Mouse (Mus musculus) cerebellum, adult 2 months (tissue): Measurements from ENCODE around the gene Irak2. TPM values are rescaled to one million over a fixed set of nuclear protein-coding genes. Genes with fewer than 3 reads are reported as not detected.
"Not testable (repeated sequence)": the region's sequence is repeated elsewhere in the genome, so short reads cannot be mapped to it uniquely, and the experiment has no call there.

ENCODE experiments used
- DNase-seq, 2 experiments: peaks; one replicate each; pipeline ENCODE4 v3.0.0; 2021
- H3K27ac ChIP-seq: fragments of 200-500 bp; 2 replicates; pipeline ENCODE4 v1.5.1; 2012; ENCODE audit warnings: low read length, control low read depth, inconsistent platforms; ENCODE audit not compliant: insufficient read depth
- H3K27me3 ChIP-seq: fragments of 200-500 bp; 2 replicates; pipeline ENCODE4 v1.6.1; 2012; ENCODE audit warnings: inconsistent platforms, mild to moderate bottlenecking, low read length, moderate library complexity; ENCODE audit not compliant: control insufficient read depth, insufficient read depth
- H3K4me1 ChIP-seq: fragments of 200-500 bp; 2 replicates; pipeline ENCODE4 v1.6.1; 2011; ENCODE audit warnings: low read length; ENCODE audit not compliant: control insufficient read depth, insufficient read depth
- H3K4me3 ChIP-seq: fragments of 200-500 bp; replicated peaks from 2 replicates; pipeline ENCODE3; 2011; ENCODE audit warnings: mild to moderate bottlenecking, low read depth, low read length, control low read depth; ENCODE audit not compliant: insufficient read depth
- CTCF ChIP-seq: fragments of 200-500 bp; IDR thresholded peaks from 2 replicates; pipeline ENCODE4 v1.5.1; 2011; ENCODE audit warnings: low read depth, mild to moderate bottlenecking, control low read depth, low read length, moderate library complexity, borderline replicate concordance; ENCODE audit not compliant: insufficient read depth
- POLR2A ChIP-seq: fragments of 200-500 bp; IDR thresholded peaks from 2 replicates; pipeline ENCODE4 v1.6.1; 2011; ENCODE audit warnings: low read length, control low read depth, borderline replicate concordance; ENCODE audit not compliant: insufficient read depth
- WGBS: fragments of 180-500 bp; shearing (Covaris S2); methylation state at CpG from one replicate; pipeline ENCODE4 v1.1.7; 2018; 5-methylcytosine and 5-hydroxymethylcytosine counted together
- polyA plus RNA-seq: library from polyadenylated mRNA; depleted of rRNA; stranded (reverse); fragments of >200 nt; gene quantifications from 2 replicates; pipeline ENCODE4 v1.2.3, GENCODE M21; 2012

Irak2 gene
- polyA plus RNA-seq, 1 experiment = 19.5 TPM

- H3K4me3 ChIP-seq = peak within 1 kb of the TSS; percentile 81
- H3K27me3 ChIP-seq = no peaks in the 10 kb centered on the region
- peak within 1 kb of the TSS; percentile 39 for H3K27ac ChIP-seq
- DNase-seq = peak; percentile 95 to 99
- peaks cover 4% of the 10 kb centered on the region for H3K4me1 ChIP-seq
- TF ChIP-seq POLR2A = peak; percentile 86
- TF ChIP-seq CTCF = no peak
- under 1% methylated on average over 53 of the region's 58 CpGs for WGBS
Observed at GRCm38 (mm10) chr6:113696582-113697221, 58.4 kb downstream of the Irak2 start, which contains the start of gene Tatdn2. Tatdn2 (plus strand) TSS chr6:113697050.

- H3K27me3 ChIP-seq = no peaks in the 10 kb centered on the region
- TF ChIP-seq POLR2A (no peak), CTCF (no peak)
- peaks cover 4% of the 10 kb centered on the region for H3K4me1 ChIP-seq
- H3K27ac ChIP-seq = peak overlapping the region; percentile 39
- WGBS = under 1% methylated on average over 105 of the region's 113 CpGs
- peak overlapping the region; percentile 81 for H3K4me3 ChIP-seq
- peak; percentile 45 to 59 for DNase-seq
Observed at GRCm38 (mm10) chr6:113697222-113698205, 59.2 kb downstream of the Irak2 start.

- no peak overlapping the region for H3K4me3 ChIP-seq
- no peak overlapping the region for H3K27ac ChIP-seq
- no peak for DNase-seq
- no peaks in the 10 kb centered on the region for H3K27me3 ChIP-seq
- TF ChIP-seq CTCF = no peak
- no peak for TF ChIP-seq POLR2A
- WGBS = 90% methylated on average over 3 of the region's 3 CpGs
- peaks cover 7% of the 10 kb centered on the region; the same call in 1 of the 2 replicates for H3K4me1 ChIP-seq
Observed at GRCm38 (mm10) chr6:113712718-113713117, 74.5 kb downstream of the Irak2 start.

- H3K27me3 ChIP-seq, DNase-seq, H3K4me3 ChIP-seq, H3K4me1 ChIP-seq, H3K27ac ChIP-seq: not testable (repeated sequence)
- WGBS = 82% methylated on average over 5 of the region's 5 CpGs
Observed at GRCm38 (mm10) chr6:113713389-113713788, 75.1 kb downstream of the Irak2 start.

- WGBS = 95% methylated on average over 2 of the region's 2 CpGs
- Histone ChIP-seq H3K27ac (no peak overlapping the region), H3K4me3 (no peak overlapping the region), H3K27me3 (no peaks in the 10 kb centered on the region), H3K4me1 (peaks cover 7% of the 10 kb centered on the region; the same call in 1 of the 2 replicates)
- no peak for DNase-seq
- no peak for TF ChIP-seq POLR2A
- no peak for TF ChIP-seq CTCF
Observed at GRCm38 (mm10) chr6:113714276-113714675, 76.0 kb downstream of the Irak2 start.

GRCm38 (mm10) chr6:113714797-113715196 is 76.5 kb downstream of the Irak2 start:
- H3K4me3 ChIP-seq = no peak overlapping the region
- WGBS = 94% methylated on average over 1 of the region's 1 CpGs

GRCm38 (mm10) chr6:113717541-113717940 is 79.3 kb downstream of the Irak2 start:
- DNase-seq = peak; percentile 32 to 67
- peaks cover 7% of the 10 kb centered on the region; the same call in 1 of the 2 replicates for H3K4me1 ChIP-seq
- H3K4me3 ChIP-seq = no peak overlapping the region
- no peak overlapping the region for H3K27ac ChIP-seq
- 61% methylated on average over 3 of the region's 3 CpGs for WGBS
- no peaks in the 10 kb centered on the region for H3K27me3 ChIP-seq
- TF ChIP-seq POLR2A = no peak
- TF ChIP-seq CTCF = no peak

More at GRCm38 (mm10) chr6:113714797-113715196, 76.5 kb downstream of the Irak2 start:
- no peak for DNase-seq
- H3K4me1 ChIP-seq = peaks cover 7% of the 10 kb centered on the region; the same call in 1 of the 2 replicates
- no peaks in the 10 kb centered on the region for H3K27me3 ChIP-seq
- H3K27ac ChIP-seq = no peak overlapping the region
- TF ChIP-seq CTCF (no peak), POLR2A (no peak)
